Mouse (Mus musculus) liver, postnatal 0 days (tissue): ENCODE measurements at regions not wholly inside any gene's neighbourhood (a gene's known extent, or its start where the extent isn't known, plus 50 kb on each side); places are given as distances from the start of the nearest gene placed in this dataset.
A peak's percentile ranks its signal among the peaks of the same experiment; 100 is the strongest.

Experiments
- ATAC-seq: fragments of 200-750 bp; cut with Nextera tagmentation; 2 replicates; pipeline ENCODE4 v1.8.0; 2017; ENCODE audit warnings: mild to moderate bottlenecking, moderate library complexity
- DNase-seq: peaks from one replicate; pipeline ENCODE4 v3.0.0-alpha.2; 2016
- H3K27ac ChIP-seq: fragments of 300-500 bp; sonication (generic); 2 replicates; pipeline ENCODE4 v1.5.1; 2014; ENCODE audit warnings: antibody characterized with exemption, moderate library complexity, mild to moderate bottlenecking, low read depth
- H3K27me3 ChIP-seq: fragments of 300-500 bp; sonication (generic); 2 replicates; pipeline ENCODE4 v1.6.1; 2014; ENCODE audit warnings: low read length, control low read depth, mixed read lengths; ENCODE audit not compliant: insufficient read depth
- H3K36me3 ChIP-seq: fragments of 300-500 bp; sonication (generic); replicated peaks from 2 replicates; pipeline ENCODE4 v1.6.1; 2014; ENCODE audit warnings: mild to moderate bottlenecking, control low read depth, low read length, moderate library complexity, mixed read lengths; ENCODE audit not compliant: insufficient read depth
- H3K4me1 ChIP-seq: fragments of 300-500 bp; sonication (generic); 2 replicates; pipeline ENCODE4 v1.6.1; 2014; ENCODE audit warnings: antibody characterized with exemption, mild to moderate bottlenecking, control low read depth; ENCODE audit not compliant: insufficient read depth
- H3K4me2 ChIP-seq: fragments of 300-500 bp; sonication (generic); 2 replicates; pipeline ENCODE4 v1.6.1; 2014; ENCODE audit warnings: low read depth, mild to moderate bottlenecking, low read length, moderate library complexity, mixed read lengths
- H3K4me3 ChIP-seq: fragments of 300-500 bp; sonication (generic); 2 replicates; pipeline ENCODE4 v1.5.1; 2014; ENCODE audit warnings: low read depth, low read length
- H3K9ac ChIP-seq: fragments of 300-500 bp; sonication (generic); replicated peaks from 2 replicates; pipeline ENCODE4 v1.6.1; 2014; ENCODE audit warnings: mild to moderate bottlenecking, moderate library complexity
- H3K9me3 ChIP-seq: fragments of 300-500 bp; sonication (generic); 2 replicates; pipeline ENCODE4 v1.6.1; 2016; ENCODE audit warnings: mild to moderate bottlenecking, control low read depth, low read length, mixed read lengths
- CTCF ChIP-seq: sonication (generic); IDR thresholded peaks from 2 replicates; pipeline ENCODE4 v1.5.1; 2016; ENCODE audit warnings: antibody characterized with exemption, low read depth
- EP300 ChIP-seq: IDR thresholded peaks from 2 replicates; pipeline ENCODE4 v1.6.1; 2016; ENCODE audit warnings: antibody characterized with exemption, low read depth, mild to moderate bottlenecking
- WGBS: fragments of 180-500 bp; shearing (Covaris S2); extraction: QIAGEN DNeasy Blood & Tissue Kit; methylation state at CpG from one replicate; pipeline ENCODE4 v1.1.7; 2014; ENCODE audit not compliant: insufficient replicate concordance; 5-methylcytosine and 5-hydroxymethylcytosine counted together

- H3K9me3 ChIP-seq = no peaks in the 10 kb centered on the region
- 75% methylated on average over 3 of the region's 3 CpGs for WGBS
- H3K4me1 ChIP-seq = no peaks in the 10 kb centered on the region
- H3K27ac ChIP-seq = no peak overlapping the region
- H3K27me3 ChIP-seq = no peaks in the 10 kb centered on the region
- DNase-seq (no peak), ATAC-seq (no peak)
- no peak overlapping the region for H3K4me2 ChIP-seq
- H3K9ac ChIP-seq = no peak overlapping the region
- no peaks in the 10 kb centered on the region for H3K36me3 ChIP-seq
- TF ChIP-seq CTCF (no peak), EP300 (no peak)
- H3K4me3 ChIP-seq = no peak overlapping the region
These were observed 179.1 kb downstream of the AI593442 start for GRCm38 (mm10) chr9:52500487-52500886.

- H3K27ac ChIP-seq = no peak overlapping the region
- no peaks in the 10 kb centered on the region for H3K9me3 ChIP-seq
- no peaks in the 10 kb centered on the region for H3K36me3 ChIP-seq
- 51% methylated on average over 8 of the region's 8 CpGs for WGBS
- no peak for DNase-seq
- ATAC-seq = no peak
- no peak overlapping the region for H3K4me2 ChIP-seq
- no peaks in the 10 kb centered on the region for H3K4me1 ChIP-seq
- H3K9ac ChIP-seq = no peak overlapping the region
- no peaks in the 10 kb centered on the region for H3K27me3 ChIP-seq
- no peak overlapping the region for H3K4me3 ChIP-seq
- TF ChIP-seq CTCF = peak; percentile 46
- TF ChIP-seq EP300 = no peak
These were observed 183.9 kb downstream of the AI593442 start for GRCm38 (mm10) chr9:52495483-52496270.

GRCm38 (mm10) chr9:52492947-52493505 lies 186.6 kb downstream of the AI593442 start:
- Histone ChIP-seq H3K9me3 (no peaks in the 10 kb centered on the region), H3K9ac (no peak overlapping the region), H3K4me2 (no peak overlapping the region), H3K27me3 (no peaks in the 10 kb centered on the region), H3K36me3 (no peaks in the 10 kb centered on the region), H3K27ac (no peak overlapping the region), H3K4me1 (no peaks in the 10 kb centered on the region), H3K4me3 (no peak overlapping the region)
- ATAC-seq = no peak
- DNase-seq = no peak
- WGBS = 52% methylated on average over 2 of the region's 2 CpGs
- no peak for TF ChIP-seq EP300
- no peak for TF ChIP-seq CTCF

- H3K27ac ChIP-seq = no peak overlapping the region
- TF ChIP-seq EP300 (no peak), CTCF (no peak)
- no peaks in the 10 kb centered on the region for H3K27me3 ChIP-seq
- ATAC-seq (no peak), DNase-seq (no peak)
- 76% methylated on average over 11 of the region's 11 CpGs for WGBS
- no peaks in the 10 kb centered on the region for H3K4me1 ChIP-seq
- H3K36me3 ChIP-seq = no peaks in the 10 kb centered on the region
- H3K4me3 ChIP-seq = no peak overlapping the region
- no peaks in the 10 kb centered on the region for H3K9me3 ChIP-seq
- no peak overlapping the region for H3K9ac ChIP-seq
- no peak overlapping the region for H3K4me2 ChIP-seq
These were observed 205.9 kb downstream of the AI593442 start for GRCm38 (mm10) chr9:52473555-52474196.

GRCm38 (mm10) chr9:52472859-52473258 lies 206.7 kb downstream of the AI593442 start:
- Histone ChIP-seq H3K27me3 (no peaks in the 10 kb centered on the region), H3K27ac (no peak overlapping the region), H3K4me3 (no peak overlapping the region), H3K4me1 (no peaks in the 10 kb centered on the region), H3K9me3 (no peaks in the 10 kb centered on the region), H3K9ac (no peak overlapping the region), H3K36me3 (no peaks in the 10 kb centered on the region), H3K4me2 (no peak overlapping the region)
- TF ChIP-seq EP300 = no peak
- no peak for TF ChIP-seq CTCF
- ATAC-seq (no peak), DNase-seq (no peak)
- WGBS = 77% methylated on average over 8 of the region's 8 CpGs

GRCm38 (mm10) chr9:52458518-52458917 lies 221.1 kb downstream of the AI593442 start:
- Histone ChIP-seq H3K9me3 (no peaks in the 10 kb centered on the region), H3K27ac (no peak overlapping the region), H3K27me3 (no peaks in the 10 kb centered on the region), H3K4me3 (no peak overlapping the region), H3K9ac (no peak overlapping the region), H3K4me2 (no peak overlapping the region), H3K36me3 (no peaks in the 10 kb centered on the region), H3K4me1 (no peaks in the 10 kb centered on the region)
- no peak for ATAC-seq
- 79% methylated on average over 2 of the region's 2 CpGs for WGBS
- TF ChIP-seq EP300 (no peak), CTCF (no peak)
- DNase-seq = no peak
